8 mouse cellular contexts compared by ENCODE assay signal in genomic region chr5:131308397-131308796, GRCm38 (mm10). TPM values are rescaled to one million over a fixed set of nuclear protein-coding genes. Genes with fewer than 3 reads are reported as not detected.
DNase-seq lines count a peak whose midpoint lies in the region; ATAC-seq and TF ChIP-seq lines count a peak whose summit lies in the region.

Gene Galnt17, minus strand, starts transcription at chr5:131308497.

- DNase-seq in kidney, adult 2 months = no peak
- no peak for DNase-seq in kidney, postnatal 36 days
- DNase-seq in embryonic facial prominence, embryonic 11.5 days (ENCODE audit: low spot score) = no peak
- DNase-seq in hindbrain, postnatal 0 days (ENCODE audit: low spot score) = no peak
- DNase-seq in midbrain, embryonic 10.5 days (ENCODE audit: low spot score) = no peak
- DNase-seq in cerebellum, adult 11-12 months = no peak
- DNase-seq in right cerebral cortex, adult 2 months (ENCODE audit: low spot score in 2 of 2) = no peak
- DNase-seq in spleen, postnatal 14 days (ENCODE audit: low spot score in 2 of 2) = no peak

- peak within 1 kb of the TSS; percentile 58 for H3K9ac ChIP-seq in embryonic facial prominence, embryonic 11.5 days (replicated peaks; ENCODE audit: low read length)
- H3K9ac ChIP-seq in hindbrain, postnatal 0 days (replicated peaks; ENCODE audit: low read length) = peak within 1 kb of the TSS; percentile 67

- peak within 1 kb of the TSS; percentile 93 for H3K4me2 ChIP-seq in embryonic facial prominence, embryonic 11.5 days (ENCODE audit: low read depth, low read length)
- peak within 1 kb of the TSS; percentile 85 for H3K4me2 ChIP-seq in hindbrain, postnatal 0 days (ENCODE audit: low read depth, low read length)

- ATAC-seq in embryonic facial prominence, embryonic 11.5 days (replicated peaks; ENCODE audit: insufficient number of reproducible peaks, low FRiP score, low TSS enrichment, low read depth) = no peak
- ATAC-seq in hindbrain, postnatal 0 days = no peak

- H3K9me3 ChIP-seq in embryonic facial prominence, embryonic 11.5 days (replicated peaks; ENCODE audit: control insufficient read depth, low read length) = no peaks in the 10 kb centered on the region
- no peaks in the 10 kb centered on the region for H3K9me3 ChIP-seq in hindbrain, postnatal 0 days (ENCODE audit: low read length)
- no peaks in the 10 kb centered on the region for H3K9me3 ChIP-seq in midbrain, embryonic 10.5 days (replicated peaks)

- TF ChIP-seq POLR2A in kidney, adult 2 months (IDR thresholded peaks at IDR 0.05; ENCODE audit: low read depth, low read length) = no peak

- H3K4me1 ChIP-seq in kidney, adult 2 months (ENCODE audit: control insufficient read depth, insufficient read depth, low read length) = no peaks in the 10 kb centered on the region
- H3K4me1 ChIP-seq in embryonic facial prominence, embryonic 11.5 days (ENCODE audit: control insufficient read depth, insufficient read depth, low read length) = peaks cover 6% of the 10 kb centered on the region
- H3K4me1 ChIP-seq in hindbrain, postnatal 0 days (ENCODE audit: insufficient read depth, low read length) = no peaks in the 10 kb centered on the region
- peaks cover 22% of the 10 kb centered on the region for H3K4me1 ChIP-seq in midbrain, embryonic 10.5 days

- WGBS in kidney, adult 2 months = 67% methylated on average over 3 of the region's 3 CpGs
- 43% methylated on average over 3 of the region's 3 CpGs for WGBS in embryonic facial prominence, embryonic 11.5 days
- whole genome bisulfite sequencing in hindbrain, postnatal 0 days = 65% methylated on average over 3 of the region's 3 CpGs
- 49% methylated on average over 3 of the region's 3 CpGs for WGBS in midbrain, embryonic 10.5 days

- peak within 1 kb of the TSS; percentile 47 for H3K4me3 ChIP-seq in kidney, adult 2 months (ENCODE audit: insufficient read depth, low read depth, low read length)
- peak within 1 kb of the TSS; percentile 51 for H3K4me3 ChIP-seq in embryonic facial prominence, embryonic 11.5 days (ENCODE audit: low read depth, low read length)
- peak within 1 kb of the TSS; percentile 77 for H3K4me3 ChIP-seq in hindbrain, postnatal 0 days (ENCODE audit: low read length)
- H3K4me3 ChIP-seq in midbrain, embryonic 10.5 days = peak within 1 kb of the TSS; percentile 66

- no peak within 1 kb of the TSS for H3K27ac ChIP-seq in kidney, adult 2 months (ENCODE audit: insufficient read depth, low read depth, low read length)
- 0 out of 2 replicates have a peak within 1 kb of the TSS, but pooled peaks have one; percentile 35 for H3K27ac ChIP-seq in embryonic facial prominence, embryonic 11.5 days (replicated peaks; ENCODE audit: low read depth, low read length)
- peak within 1 kb of the TSS; percentile 80 for H3K27ac ChIP-seq in hindbrain, postnatal 0 days
- H3K27ac ChIP-seq in midbrain, embryonic 10.5 days (replicated peaks) = peak within 1 kb of the TSS; percentile 84

- TF ChIP-seq CTCF in kidney, adult 2 months (conservative IDR thresholded peaks at IDR 0.05; ENCODE audit: insufficient read depth, insufficient read length, low read depth, low read length) = no peak
- TF ChIP-seq CTCF in hindbrain, postnatal 0 days (IDR thresholded peaks at IDR 0.05; ENCODE audit: low read depth) = no peak

- H3K36me3 ChIP-seq in kidney, adult 2 months (ENCODE audit: control insufficient read depth, insufficient read depth, low read length) = no peaks in the 10 kb centered on the region
- no peaks in the 10 kb centered on the region for H3K36me3 ChIP-seq in embryonic facial prominence, embryonic 11.5 days (replicated peaks; ENCODE audit: control insufficient read depth, insufficient read depth, low read depth, low read length)
- H3K36me3 ChIP-seq in hindbrain, postnatal 0 days (ENCODE audit: insufficient read depth, low read length) = no peaks in the 10 kb centered on the region
- H3K36me3 ChIP-seq in midbrain, embryonic 10.5 days = no peaks in the 10 kb centered on the region

- no peaks in the 10 kb centered on the region for H3K27me3 ChIP-seq in kidney, adult 2 months (replicated peaks; ENCODE audit: control insufficient read depth, insufficient read depth, low read length)
- H3K27me3 ChIP-seq in embryonic facial prominence, embryonic 11.5 days (ENCODE audit: control insufficient read depth, insufficient read depth, low read length) = peaks cover 23% of the 10 kb centered on the region
- no peaks in the 10 kb centered on the region for H3K27me3 ChIP-seq in hindbrain, postnatal 0 days (ENCODE audit: insufficient read depth, low read length)
- peaks cover 41% of the 10 kb centered on the region for H3K27me3 ChIP-seq in midbrain, embryonic 10.5 days (ENCODE audit: low read depth, poor library complexity, severe bottlenecking)

RNA-seq across cellular contexts. Expression of gene Galnt17, which starts in this region (rescaled TPM):
- polyA plus RNA-seq in kidney, adult 2 months (2012; rRNA removed) = 0.50 and 0.64 TPM in 2 replicates
- 0.79 and 1.1 TPM in 2 replicates for polyA plus RNA-seq in embryonic facial prominence, embryonic 11.5 days (2014; fragmentation: Nextera tagmentation; extraction: Ambion mirVana)
- 24.2 and 29.3 TPM in 2 replicates for total RNA-seq in hindbrain, postnatal 0 days (2014; rRNA removed)
- polyA plus RNA-seq in hindbrain, postnatal 0 days (2015; fragmentation: Nextera tagmentation; extraction: Ambion mirVana) = 6.2 and 7.0 TPM in 2 replicates
- polyA plus RNA-seq in midbrain, embryonic 10.5 days (2016; fragmentation: Nextera tagmentation; extraction: Ambion mirVana) = 1.2 and 1.3 TPM in 2 replicates
